Mouse (Mus musculus): ENCODE measurements at regions not wholly inside any gene's neighbourhood (a gene's known extent, or its start where the extent isn't known, plus 50 kb on each side); places are given as distances from the start of the nearest gene placed in this dataset.

- DNase-seq = peak; percentile 27
Measured at GRCm38 (mm10) chrX:118320123-118320522, 106.9 kb upstream of the Tgif2lx2 start.

GRCm38 (mm10) chrX:118356888-118357287, 70.1 kb upstream of the Tgif2lx2 start:
- no peak for DNase-seq
